Mouse (Mus musculus): ENCODE measurements around the gene Ncaph2.

Gene Ncaph2

DNA sequence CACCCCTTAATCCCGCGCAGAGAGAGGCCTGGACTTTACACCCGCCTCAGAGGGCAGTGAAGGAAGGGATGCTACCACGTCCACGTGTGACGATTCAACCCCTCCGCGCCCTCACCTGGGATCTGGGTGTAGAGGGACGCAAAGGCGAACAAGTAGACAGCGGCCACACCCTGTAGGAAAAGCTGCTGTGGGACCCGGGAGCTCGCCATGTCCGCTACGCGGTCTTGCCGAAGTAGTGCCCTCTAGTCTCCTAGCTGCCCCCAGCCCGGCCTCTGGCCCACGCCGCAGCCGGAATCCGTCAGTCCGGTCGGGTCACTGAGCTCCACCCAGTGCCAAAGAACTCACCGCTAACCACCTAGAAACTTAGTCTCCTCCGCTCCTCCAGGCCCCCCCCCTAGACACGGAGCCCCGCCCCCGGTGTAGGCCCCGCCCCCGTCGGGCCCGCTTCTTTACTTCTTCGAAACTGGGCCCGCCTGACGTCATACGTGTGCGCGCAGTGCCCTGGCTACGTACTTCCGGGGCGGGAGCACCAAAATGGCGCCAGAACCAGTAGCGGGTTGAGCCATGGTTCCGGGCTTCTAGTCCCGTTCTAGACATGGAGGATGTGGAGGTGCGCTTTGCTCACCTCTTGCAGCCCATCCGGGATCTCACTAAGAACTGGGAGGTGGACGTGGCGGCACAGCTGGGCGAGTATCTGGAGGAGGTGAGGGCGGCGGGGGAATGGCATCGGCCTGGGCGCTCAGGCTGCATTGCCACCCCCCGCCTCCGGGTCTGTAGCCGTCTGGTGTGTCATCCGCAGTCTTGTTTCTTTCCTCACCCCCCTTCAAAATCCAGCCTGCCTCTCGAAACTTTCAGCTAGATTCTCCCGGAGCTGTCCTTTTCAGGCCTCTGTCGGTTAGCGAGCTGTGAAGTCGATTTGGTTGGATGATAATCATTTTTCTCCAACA is at the start of gene Ncaph2, which contains the start of gene Lmf2:
Ncaph2 (plus strand) TSS at position 479 of the 947 bp plus-strand sequence.
Lmf2 (minus strand) TSS at position 419 of the 947 bp plus-strand sequence.
- DNase-seq, result peak; percentile 91 to 96

DNA sequence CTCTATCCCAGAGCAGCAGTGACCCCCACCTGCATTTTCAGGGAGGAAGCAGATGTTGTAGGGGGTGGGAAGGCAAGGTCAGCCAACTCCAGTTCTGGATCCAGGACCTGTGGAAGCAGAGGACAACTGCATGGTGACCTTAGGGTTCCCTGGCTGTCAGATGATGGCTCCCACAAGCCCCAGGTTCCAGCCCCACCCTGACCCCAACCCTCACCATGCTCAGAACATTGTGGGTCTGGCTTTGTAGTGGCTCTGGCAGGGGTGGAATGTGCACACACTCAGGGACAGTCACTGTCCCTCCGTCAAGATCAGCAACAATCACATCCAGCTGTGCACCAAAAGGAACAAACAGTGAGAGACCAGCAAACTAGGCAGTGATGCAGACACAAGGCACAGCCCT is 49.6 kb upstream of the Ncaph2 start:
- DNase-seq, result no peak

DNA sequence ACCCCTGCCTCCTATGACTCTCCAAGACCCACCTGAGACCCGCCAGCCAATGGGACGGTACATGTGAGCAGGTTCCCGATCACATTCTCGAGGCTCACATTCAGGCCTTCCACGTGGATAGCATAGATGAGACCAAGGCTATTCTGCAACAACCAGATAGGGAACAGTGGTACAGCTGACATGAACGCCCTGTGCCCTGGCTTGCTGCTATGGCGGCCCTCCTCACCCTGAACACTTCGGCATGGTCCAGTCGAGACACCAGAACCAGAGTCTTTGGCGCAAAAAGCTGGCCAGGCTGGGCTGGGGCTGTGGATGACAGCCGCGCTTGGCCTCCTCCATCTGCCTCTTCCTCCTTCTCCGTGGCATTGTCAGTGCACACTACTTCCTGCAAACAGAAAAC is 48.1 kb upstream of the Ncaph2 start:
- no peak for DNase-seq

- no peak for DNase-seq
Measured at GRCm38 (mm10) chr15:89308406-89309139, 46.9 kb upstream of the Ncaph2 start.

DNA sequence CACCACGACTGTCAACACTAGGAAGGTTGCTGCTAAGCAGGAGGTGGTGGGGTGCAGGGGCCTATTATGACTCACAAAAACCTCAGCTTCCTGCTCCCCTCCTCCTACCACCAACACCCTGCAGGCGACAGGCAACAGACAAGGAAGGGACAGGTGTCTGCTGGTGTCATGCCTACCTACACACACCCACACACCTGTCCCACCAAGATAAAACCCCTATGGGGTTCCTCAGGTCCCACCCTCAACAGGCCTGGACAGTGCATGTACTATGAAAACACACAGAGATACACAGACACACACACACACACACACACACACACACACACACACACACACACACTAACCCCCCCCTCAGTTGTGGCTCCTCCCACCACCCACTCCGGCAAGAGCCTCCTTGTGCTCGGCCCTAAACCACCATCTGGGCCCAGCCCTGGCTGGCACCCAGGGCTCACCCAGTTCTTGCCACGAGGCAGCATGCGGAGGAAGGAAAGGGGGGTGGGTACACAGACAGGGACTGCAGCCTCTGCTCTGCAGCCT is 45.5 kb upstream of the Ncaph2 start:
- no peak for DNase-seq

GRCm38 (mm10) chr15:89313359-89313758 is 42.2 kb upstream of the Ncaph2 start:
- DNase-seq, result no peak

GRCm38 (mm10) chr15:89314107-89314506 is 41.4 kb upstream of the Ncaph2 start:
- no peak for DNase-seq

GRCm38 (mm10) chr15:89314511-89315189 is 40.9 kb upstream of the Ncaph2 start:
- peak in 1 of 2 experiments; percentile 30 for DNase-seq

DNA sequence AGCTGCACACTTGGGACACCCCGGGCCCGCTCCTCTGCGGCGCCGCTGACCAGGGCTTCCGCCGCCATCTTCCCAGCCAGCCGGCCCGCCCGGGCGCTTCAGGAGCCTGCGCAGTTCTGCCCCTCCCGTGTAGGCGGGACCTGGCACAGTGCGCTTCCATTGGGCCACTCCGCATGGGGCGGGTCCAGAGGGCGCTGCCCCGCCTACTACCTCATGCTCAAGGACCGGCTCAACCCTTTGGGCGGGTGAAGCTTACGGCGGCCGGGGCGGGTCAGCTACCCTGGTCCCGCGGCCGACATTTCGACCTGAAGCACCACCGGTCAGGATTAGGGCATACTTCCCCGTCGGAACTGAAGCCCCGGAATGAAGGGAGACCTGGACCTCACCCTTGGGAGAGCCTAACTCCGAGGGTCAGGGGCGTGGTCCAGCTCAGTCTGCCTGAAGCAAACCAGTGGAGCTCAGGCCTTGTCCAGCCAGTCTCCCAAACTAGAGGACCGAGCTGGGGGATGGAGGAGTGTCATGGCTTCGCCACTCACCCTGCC is 40.3 kb upstream of the Ncaph2 start, which contains the start of gene Sbf1:
Sbf1 (minus strand) TSS at position 122 of the 542 bp plus-strand sequence.
- peak; percentile 98 to 99 for DNase-seq

DNA sequence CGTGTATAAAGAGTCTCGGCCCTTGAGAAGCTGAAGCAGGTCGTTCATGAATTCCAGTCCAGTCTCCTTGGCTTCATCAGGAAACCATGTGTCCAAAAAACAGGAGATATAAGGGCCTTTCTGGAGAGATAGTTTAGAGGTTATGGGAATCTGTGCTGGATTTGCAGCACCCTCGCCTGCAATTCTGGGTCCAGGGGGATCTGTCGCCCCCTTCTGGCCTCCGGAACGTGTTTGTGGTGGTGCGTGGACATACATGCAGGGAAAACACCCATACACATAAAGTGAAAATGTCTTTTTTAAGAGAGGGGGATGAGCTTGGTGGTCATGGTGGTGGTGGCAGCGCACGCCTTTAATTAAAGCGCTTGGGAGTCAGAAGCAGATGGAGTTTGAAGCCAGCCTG is 39.4 kb upstream of the Ncaph2 start:
- DNase-seq, result peak in 1 of 2 experiments; percentile 25

- DNase-seq, result no peak
Measured at GRCm38 (mm10) chr15:89321264-89321663, 34.3 kb upstream of the Ncaph2 start.

DNA sequence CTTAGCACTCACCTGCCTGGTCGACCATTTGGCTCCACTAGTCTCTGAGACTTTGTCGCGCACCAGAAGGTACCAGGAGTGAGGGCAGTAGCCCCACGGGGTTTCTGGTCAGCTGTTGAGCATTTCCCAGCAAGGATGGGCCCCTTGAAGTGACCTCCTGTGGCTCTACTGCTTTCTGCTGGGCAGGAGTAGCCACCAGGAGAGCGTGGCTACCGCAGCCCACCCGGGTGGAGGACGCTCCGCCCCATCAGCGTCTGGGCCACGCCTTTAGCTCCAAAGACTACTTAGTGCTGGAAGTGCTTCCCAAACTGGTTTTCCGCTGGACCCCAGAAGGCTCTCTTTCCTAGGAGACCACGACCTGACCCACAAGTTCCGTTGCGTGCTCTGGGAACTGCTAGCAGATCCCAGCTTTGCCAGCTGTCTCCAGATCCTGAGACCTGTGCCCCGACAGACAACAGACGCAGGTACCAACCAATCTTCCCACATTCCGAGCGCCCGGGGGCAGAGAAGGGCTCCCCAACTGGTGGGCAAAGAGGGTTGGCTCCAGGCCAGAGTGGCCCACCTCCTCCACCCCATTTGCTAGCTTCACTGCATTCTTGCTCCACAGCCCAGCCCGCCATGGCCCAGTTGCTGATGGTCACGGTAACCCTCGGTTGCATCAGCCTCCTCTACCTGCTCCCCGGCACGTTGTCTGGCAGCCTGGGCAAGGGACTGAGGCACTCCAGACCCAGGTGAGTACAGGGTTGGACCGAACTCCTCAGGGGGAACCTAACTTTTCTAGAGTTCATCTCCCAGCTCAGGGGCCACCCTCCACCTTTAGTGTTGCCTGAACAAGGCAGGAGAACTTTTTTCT is 32.6 kb upstream of the Ncaph2 start, which contains the start of gene Adm2:
Adm2 (plus strand) TSS at position 51 of the 853 bp plus-strand sequence.
- DNase-seq, result no peak

DNA sequence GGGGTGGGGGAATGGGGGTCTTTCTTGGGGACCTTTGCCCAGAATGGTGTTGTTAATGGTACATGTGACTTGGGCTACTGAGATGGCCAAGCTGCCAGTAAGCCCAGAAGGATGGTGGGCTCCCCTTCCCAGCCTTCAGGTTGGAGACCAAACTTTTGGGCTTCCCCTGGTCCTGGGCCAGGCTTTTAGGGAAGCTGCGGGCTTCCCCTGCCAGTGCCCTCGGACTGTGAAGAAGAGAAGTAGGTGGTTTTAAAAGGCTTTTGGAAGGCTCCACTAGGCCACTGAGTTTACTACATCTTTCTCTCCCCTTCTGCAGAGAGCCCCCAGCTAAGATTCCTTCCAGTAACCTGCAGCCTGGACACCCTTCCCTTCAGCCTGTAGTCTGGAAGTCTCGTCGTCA is 31.9 kb upstream of the Ncaph2 start:
- no peak for DNase-seq

DNA sequence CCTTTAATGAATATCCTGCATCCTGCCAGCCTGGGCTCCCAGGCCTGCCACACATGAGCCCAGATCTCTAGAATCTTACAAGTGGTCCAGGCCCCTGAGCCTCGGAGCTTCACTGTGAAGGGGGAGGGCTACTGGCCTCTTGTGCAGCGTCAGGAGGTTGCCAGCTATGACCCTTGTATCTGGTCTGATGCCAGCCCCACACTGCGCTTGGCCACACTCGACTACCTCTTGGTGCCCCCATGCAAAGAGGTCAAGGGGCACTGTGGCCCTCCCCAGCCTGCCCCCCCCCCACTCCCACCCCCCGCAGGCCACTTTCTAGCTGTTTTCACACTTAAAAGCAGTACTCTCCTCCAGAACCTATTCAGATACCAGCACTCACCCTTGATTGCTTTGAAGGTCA is 29.1 kb upstream of the Ncaph2 start:
- peak; percentile 81 to 86 for DNase-seq

DNA sequence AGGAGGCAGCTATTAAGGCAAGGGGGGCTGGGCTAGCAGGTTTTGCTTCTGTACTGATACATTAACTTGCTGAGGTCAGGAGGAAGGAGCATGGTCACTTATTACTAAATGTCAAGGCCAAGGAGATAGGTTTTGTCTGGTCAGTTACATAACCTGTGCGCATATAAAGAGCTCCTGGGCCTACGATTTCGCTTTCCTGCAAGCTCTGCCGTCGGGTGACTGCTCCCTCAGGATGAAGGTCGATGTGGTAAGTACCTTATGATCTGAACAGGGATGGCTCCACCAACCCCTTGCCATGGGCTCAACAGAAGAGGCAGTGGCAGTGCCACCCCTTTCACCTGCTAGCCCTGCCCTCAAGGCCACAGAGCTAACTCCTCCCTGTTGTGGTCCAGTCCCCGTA is 21.2 kb upstream of the Ncaph2 start, which contains the start of gene Miox:
Miox (plus strand) TSS at position 128 of the 400 bp plus-strand sequence.
- DNase-seq, result peak; percentile 92 to 95

DNA sequence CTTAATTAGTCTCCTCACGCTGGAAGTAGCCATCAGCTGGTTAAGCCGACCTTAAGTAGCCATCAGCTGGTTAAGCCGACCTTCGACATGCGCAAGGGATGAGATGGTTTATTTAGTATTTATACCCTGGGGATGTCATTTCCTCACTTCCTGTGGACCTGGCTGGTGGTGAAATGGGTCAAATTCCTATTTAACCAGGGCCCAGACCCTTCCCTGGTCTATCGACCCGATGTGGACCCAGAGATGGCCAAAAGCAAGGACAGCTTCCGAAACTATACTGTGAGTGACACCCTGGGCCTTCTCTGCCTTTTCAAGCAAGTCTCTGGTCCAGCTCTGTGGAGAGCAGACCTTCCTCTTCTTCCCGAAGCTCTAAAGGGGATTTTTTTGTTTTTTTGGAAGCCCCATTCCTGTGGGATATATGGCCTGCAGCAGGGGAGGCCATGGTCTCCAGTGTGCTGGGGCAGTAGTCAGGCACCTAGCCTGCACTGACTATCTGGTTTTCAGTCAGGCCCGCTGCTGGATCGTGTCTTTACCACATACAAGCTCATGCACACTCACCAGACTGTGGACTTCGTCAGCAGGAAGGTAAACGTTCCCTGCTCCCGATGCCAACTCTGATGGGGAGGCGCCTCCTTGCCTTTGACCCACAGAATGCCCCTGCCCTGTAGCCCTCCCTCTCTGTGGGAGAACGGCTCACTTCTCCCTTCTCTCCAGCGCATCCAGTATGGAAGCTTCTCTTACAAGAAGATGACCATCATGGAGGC is 20.6 kb upstream of the Ncaph2 start:
- peak in 1 of 2 experiments; percentile 47 for DNase-seq

DNA sequence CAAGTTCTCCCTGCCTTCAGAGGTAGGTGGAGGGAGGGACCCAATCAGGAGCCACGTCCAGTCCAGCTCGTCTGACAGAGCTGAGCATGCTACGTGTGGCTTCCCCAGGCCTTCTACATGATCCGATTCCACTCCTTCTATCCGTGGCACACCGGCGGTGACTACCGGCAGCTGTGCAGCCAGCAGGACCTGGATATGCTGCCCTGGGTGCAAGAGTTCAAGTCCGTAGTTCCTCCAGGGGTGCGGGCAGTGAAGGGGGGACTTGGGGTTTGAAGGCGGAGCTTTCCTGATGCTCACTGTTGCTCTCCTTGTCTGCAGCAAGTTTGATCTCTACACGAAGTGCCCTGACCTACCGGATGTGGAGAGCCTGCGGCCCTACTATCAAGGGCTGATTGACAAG is 19.1 kb upstream of the Ncaph2 start:
- peak in 1 of 2 experiments; percentile 34 for DNase-seq

DNA sequence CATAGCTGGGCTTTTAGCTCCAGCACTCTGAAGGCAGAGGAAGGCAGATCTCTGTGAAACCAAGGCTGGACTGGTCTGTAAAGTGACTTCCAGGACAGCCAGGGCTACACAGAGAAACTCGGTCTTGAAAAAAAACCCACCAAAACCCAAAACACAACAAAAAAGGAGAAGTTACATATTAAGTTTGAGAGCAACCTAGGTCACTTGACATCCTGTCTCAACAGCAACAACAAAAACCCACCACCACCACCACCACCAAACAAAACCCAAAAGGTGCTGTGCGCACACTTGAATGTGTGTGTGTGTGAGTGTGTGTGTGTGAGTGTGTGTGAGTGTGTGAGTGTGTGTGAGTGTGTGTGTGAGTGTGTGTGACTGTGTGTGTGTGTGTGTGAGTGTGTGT is 15.8 kb upstream of the Ncaph2 start:
- no peak for DNase-seq

GRCm38 (mm10) chr15:89340136-89340535 is 15.4 kb upstream of the Ncaph2 start:
- DNase-seq, result no peak

- DNase-seq, result no peak
Measured at GRCm38 (mm10) chr15:89341678-89342077, 13.8 kb upstream of the Ncaph2 start.
